Comparison of ENCODE assay signal across 8 mouse cellular contexts in genomic region chr11:98929503-98929902, GRCm38 (mm10). TPM values are rescaled to one million over a fixed set of nuclear protein-coding genes. Genes with fewer than 3 reads are reported as not detected.
DNase-seq lines count a peak whose midpoint lies in the region; ATAC-seq and TF ChIP-seq lines count a peak whose summit lies in the region.

No protein-coding gene starts in this region.

- H3K9me3 ChIP-seq in midbrain, embryonic 11.5 days (ENCODE audit: control insufficient read depth, low read length): no peaks in the 10 kb centered on the region

- peak overlapping the region; percentile 22; the same call in 1 of the 2 replicates for H3K4me2 ChIP-seq in midbrain, embryonic 11.5 days

- no peak for TF ChIP-seq CTCF in left cerebral cortex, adult 2 months (IDR thresholded peaks at IDR 0.05)

- intact Hi-C loops in left cerebral cortex, adult 2 months (cut with DNase I): loop anchor here (5.0 kb wide), 1 partner anchor 193 kb away; no protein-coding TSS in a partner anchor
- intact Hi-C loops in left cerebral cortex, postnatal 25 days (cut with DNase I): no loop called here
- intact Hi-C loops in heart, postnatal 14 days (cut with DNase I): no loop called here
- intact Hi-C loops in left cerebral cortex, postnatal 36 days (cut with DNase I): loop anchor here (5.0 kb wide), 1 partner anchor 108 kb away; no protein-coding TSS in a partner anchor

- H3K36me3 ChIP-seq in midbrain, embryonic 11.5 days (ENCODE audit: control insufficient read depth, insufficient read depth, low read length): no peaks in the 10 kb centered on the region

- 2% methylated on average over 9 of the region's 9 CpGs for WGBS in midbrain, embryonic 11.5 days

- ATAC-seq in midbrain, embryonic 11.5 days (ENCODE audit: low FRiP score): no peak
- no peak for ATAC-seq in erythroid progenitor cell, adult 5-6 weeks (replicated peaks; ENCODE audit: low FRiP score, poor library complexity, severe bottlenecking)

- no peaks in the 10 kb centered on the region for H3K27me3 ChIP-seq in midbrain, embryonic 11.5 days (ENCODE audit: control insufficient read depth, insufficient read depth, low read length)

- peaks cover 66% of the 10 kb centered on the region for H3K4me1 ChIP-seq in midbrain, embryonic 11.5 days (ENCODE audit: control insufficient read depth, insufficient read depth, low read length)

- peak overlapping the region; percentile 59 for H3K4me3 ChIP-seq in left cerebral cortex, adult 2 months
- no peak overlapping the region for H3K4me3 ChIP-seq in midbrain, embryonic 11.5 days (ENCODE audit: low read depth, low read length)

- no peak for DNase-seq in left cerebral cortex, adult 2 months (ENCODE audit: extremely low spot score in 1 of 2, low spot score in 2 of 2)
- DNase-seq in left cerebral cortex, postnatal 25 days (ENCODE audit: low spot score in 2 of 2): no peak
- peak; percentile 78 for DNase-seq in cerebellum, adult 8-10 months
- DNase-seq in heart, postnatal 14 days: peak; percentile 31 to 41
- peak; percentile 89 for DNase-seq in midbrain, embryonic 11.5 days (ENCODE audit: low spot score, missing footprints)
- DNase-seq in left cerebral cortex, postnatal 36 days (ENCODE audit: low spot score in 2 of 2): no peak
- no peak for DNase-seq in right cerebral cortex, postnatal 25 days

- H3K27ac ChIP-seq in left cerebral cortex, adult 2 months: peak overlapping the region; percentile 40; the same call in 1 of the 2 replicates
- peak overlapping the region; percentile 31 for H3K27ac ChIP-seq in midbrain, embryonic 11.5 days (ENCODE audit: low read depth, low read length)

- peak overlapping the region; percentile 44; the same call in 1 of the 2 replicates for H3K9ac ChIP-seq in midbrain, embryonic 11.5 days (ENCODE audit: low read length)

RNA-seq across cellular contexts. Expression of gene Rara, which starts 1.9 kb away (rescaled TPM):
- total RNA-seq in left cerebral cortex, adult 2 months (2021): 10 to 100 TPM; 14.0 to 18.7 TPM
- 10 to 100 TPM in 1 of 2 experiments, 1 to 10 TPM in 1; 9.4 to 12.1 TPM for total RNA-seq in left cerebral cortex, postnatal 25 days (2021)
- 10 to 100 TPM; 17.9 to 21.6 TPM for total RNA-seq in heart, postnatal 14 days (2021)
- polyA plus RNA-seq in midbrain, embryonic 11.5 days (2014; fragmentation: Nextera tagmentation; extraction: Ambion mirVana): 13.2 and 14.8 TPM in 2 replicates
- total RNA-seq in erythroid progenitor cell, adult 5-6 weeks (2015; ENCODE audit: low replicate concordance): 4.3 and 18.4 TPM in 2 replicates
- 0.51 and 1.4 TPM in 2 replicates for total RNA-seq in erythroid progenitor cell, adult 5-6 weeks (2017; ENCODE audit: low replicate concordance)
- total RNA-seq in left cerebral cortex, postnatal 36 days (2021): 10 to 100 TPM; 10.5 to 11.6 TPM

RNA-seq across cellular contexts. Expression of gene Cdc6, which starts 21.9 kb away (rescaled TPM):
- total RNA-seq in left cerebral cortex, adult 2 months (2021): under 1 TPM; 0.35 to 0.36 TPM
- under 1 TPM; 0.21 to 0.60 TPM for total RNA-seq in left cerebral cortex, postnatal 25 days (2021)
- 1 to 10 TPM in 1 of 2 experiments, under 1 TPM in 1; 0.72 to 2.2 TPM for total RNA-seq in heart, postnatal 14 days (2021)
- polyA plus RNA-seq in midbrain, embryonic 11.5 days (2014; fragmentation: Nextera tagmentation; extraction: Ambion mirVana): 44.3 and 45.0 TPM in 2 replicates
- total RNA-seq in erythroid progenitor cell, adult 5-6 weeks (2015; ENCODE audit: low replicate concordance): 72.4 and 84.3 TPM in 2 replicates
- total RNA-seq in erythroid progenitor cell, adult 5-6 weeks (2017; ENCODE audit: low replicate concordance): 96.1 and 116 TPM in 2 replicates
- total RNA-seq in left cerebral cortex, postnatal 36 days (2021): under 1 TPM; 0.39 to 0.47 TPM

RNA-seq across cellular contexts. Expression of gene Gjd3, which starts 53.3 kb away (rescaled TPM):
- total RNA-seq in left cerebral cortex, adult 2 months (2021): 1 to 10 TPM; 1.4 to 3.2 TPM
- total RNA-seq in left cerebral cortex, postnatal 25 days (2021): 1 to 10 TPM; 2.9 to 3.0 TPM
- total RNA-seq in heart, postnatal 14 days (2021): 1 to 10 TPM; 1.5 to 2.0 TPM
- not detected in 2 replicates for polyA plus RNA-seq in midbrain, embryonic 11.5 days (2014; fragmentation: Nextera tagmentation; extraction: Ambion mirVana)
- total RNA-seq in erythroid progenitor cell, adult 5-6 weeks (2015; ENCODE audit: low replicate concordance): not detected in 2 replicates
- not detected in 2 replicates for total RNA-seq in erythroid progenitor cell, adult 5-6 weeks (2017; ENCODE audit: low replicate concordance)
- total RNA-seq in left cerebral cortex, postnatal 36 days (2021): 1 to 10 TPM; 2.0 TPM

Comparison
In these comparisons a context has a peak if more than half of its experiments do, and no peak if none do; other contexts are left out.
1. intact Hi-C loops: an anchor here in left cerebral cortex, adult 2 months (5.0 kb wide) and left cerebral cortex, postnatal 36 days (5.0 kb wide); none called in left cerebral cortex, postnatal 25 days and heart, postnatal 14 days.
2. DNase-seq: peak in cerebellum, adult 8-10 months (single experiment), heart, postnatal 14 days (2 of 2) and midbrain, embryonic 11.5 days (single experiment); none in left cerebral cortex, adult 2 months (0 of 2), left cerebral cortex, postnatal 25 days (0 of 2), left cerebral cortex, postnatal 36 days (0 of 2) and right cerebral cortex, postnatal 25 days (single experiment).
3. RNA of gene Cdc6, which starts 21.9 kb away (total RNA-seq): 72.4 to 116 TPM in erythroid progenitor cell, adult 5-6 weeks; 0.72 to 2.2 TPM in heart, postnatal 14 days, 0.21 to 0.60 TPM in left cerebral cortex, postnatal 25 days, 0.39 to 0.47 TPM in left cerebral cortex, postnatal 36 days and 0.35 to 0.36 TPM in left cerebral cortex, adult 2 months; every median in the first group is over 10 times any median in the second.